Mouse (Mus musculus): ENCODE measurements around the gene Pex14.

DNA sequence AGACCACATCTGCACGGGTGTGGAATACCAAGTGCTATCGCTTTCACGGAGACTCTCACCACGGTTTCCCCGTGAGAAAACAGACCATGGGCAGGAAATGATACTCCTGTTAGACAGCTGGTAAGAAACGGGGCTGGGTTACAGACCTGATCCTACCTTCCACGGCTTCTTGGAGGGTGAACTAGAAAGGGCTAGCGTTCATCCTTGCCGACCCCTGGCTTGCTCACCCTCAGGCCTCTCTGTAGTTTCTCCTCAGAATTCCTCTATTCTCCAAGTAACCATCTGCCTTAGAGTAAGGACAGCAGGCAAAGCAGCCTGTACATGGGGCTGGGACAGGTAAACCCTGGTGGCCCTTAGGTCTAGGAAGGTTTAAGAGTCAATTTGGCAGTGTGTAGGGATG is 49.5 kb upstream of the Pex14 start:
- TF ChIP-seq CTCF (conservative IDR thresholded peaks at IDR 0.05; ENCODE audit: low read length) (no peak), NANOG (IDR thresholded peaks at IDR 0.05; ENCODE audit: borderline replicate concordance, low read length) (no peak), POU5F1 (IDR thresholded peaks at IDR 0.05; ENCODE audit: borderline replicate concordance, low read length) (no peak)
